ENCODE assay signal across 22 mouse cellular contexts in genomic region chr7:19211041-19211675, GRCm38 (mm10). TPM values are rescaled to one million over a fixed set of nuclear protein-coding genes. Genes with fewer than 3 reads are reported as not detected.
DNase-seq lines count a peak whose midpoint lies in the region; ATAC-seq and TF ChIP-seq lines count a peak whose summit lies in the region.
"Had no signal": no experiment of that assay in that cellular context is flagged by ENCODE, and none has a peak within 500 bp of the region (broad histone marks: within the 10 kb centered on the region; RNA-seq: fewer than 3 reads in every experiment).

No protein-coding gene starts in this region.

- no peak for TF ChIP-seq CTCF in small intestine, adult 2 months (IDR thresholded peaks at IDR 0.05; ENCODE audit: extremely low read depth, insufficient read length, insufficient replicate concordance, low read depth, low read length)

- ATAC-seq in kidney, embryonic 16.5 days (ENCODE audit: low FRiP score, low TSS enrichment), result no peak
- ATAC-seq: forebrain, postnatal 0 days; hindbrain, embryonic 16.5 days; intestine, embryonic 16.5 days; Patski had no signal

- no peaks in the 10 kb centered on the region for H3K9me3 ChIP-seq in kidney, embryonic 16.5 days (ENCODE audit: low read length)
- H3K9me3 ChIP-seq: lung, embryonic 15.5 days; stomach, embryonic 15.5 days had no signal

- H3K4me2 ChIP-seq in kidney, embryonic 16.5 days (replicated peaks; ENCODE audit: low read depth, low read length), result no peak overlapping the region

- no peak overlapping the region; the same call in 1 of the 2 replicates for H3K9ac ChIP-seq in kidney, embryonic 16.5 days (replicated peaks; ENCODE audit: low read length)
- H3K9ac ChIP-seq: liver, embryonic 14.5 days; stomach, embryonic 15.5 days had no signal

- intact Hi-C loops in heart, postnatal 14 days (cut with DNase I), result no loop called here

- H3K27ac ChIP-seq in kidney, embryonic 16.5 days (ENCODE audit: low read length), result peak overlapping the region; percentile 55
- 0 out of 2 replicates have a peak overlapping the region, but pooled peaks have one; percentile 8 for H3K27ac ChIP-seq in small intestine, adult 2 months (ENCODE audit: insufficient read depth, low read depth, low read length)
- H3K27ac ChIP-seq: liver, embryonic 14.5 days; lung, embryonic 15.5 days; stomach, embryonic 15.5 days had no signal

- no peaks in the 10 kb centered on the region for H3K36me3 ChIP-seq in kidney, embryonic 16.5 days (ENCODE audit: insufficient read depth, low read length)
- H3K36me3 ChIP-seq in small intestine, adult 2 months (ENCODE audit: control insufficient read depth, insufficient read depth, low read length), result no peaks in the 10 kb centered on the region
- H3K36me3 ChIP-seq: lung, embryonic 15.5 days; stomach, embryonic 15.5 days had no signal

- H3K4me3 ChIP-seq in kidney, embryonic 16.5 days (ENCODE audit: low read length), result no peak overlapping the region
- no peak overlapping the region for H3K4me3 ChIP-seq in small intestine, adult 2 months (ENCODE audit: low read depth, low read length)

- peak; percentile 35 to 62 for DNase-seq in heart, adult 9 months (ENCODE audit: low spot score in 2 of 2)
- DNase-seq in heart, postnatal 14 days, result no peak
- no peak for DNase-seq in kidney, postnatal 10 days
- peak; percentile 65 for DNase-seq in ZHBTc4 (ENCODE audit: low read depth, low spot score)
- no peak for DNase-seq in layer of hippocampus, postnatal 10 days (ENCODE audit: low spot score in 2 of 2)
- DNase-seq: adrenal gland, postnatal 14 days; cerebellum, adult 11-12 months; cerebellum, postnatal 14 days; embryo, embryonic 11 days; forebrain, postnatal 0 days; layer of hippocampus, adult 9-11 months; right cerebral cortex, postnatal 25 days; thymus, adult 2 months had no signal

- peaks cover 26% of the 10 kb centered on the region for H3K4me1 ChIP-seq in kidney, embryonic 16.5 days (ENCODE audit: insufficient read depth, low read length)
- peaks cover 13% of the 10 kb centered on the region for H3K4me1 ChIP-seq in small intestine, adult 2 months (ENCODE audit: control insufficient read depth, insufficient read depth, insufficient read length, low read length)

- TF ChIP-seq POLR2A in small intestine, adult 2 months (IDR thresholded peaks at IDR 0.05; ENCODE audit: low read depth, low read length), result no peak

- 21% methylated on average over 5 of the region's 5 CpGs for WGBS in kidney, embryonic 16.5 days
- WGBS in small intestine, adult 2 months, result 43% methylated on average over 5 of the region's 5 CpGs

- no peaks in the 10 kb centered on the region for H3K27me3 ChIP-seq in kidney, embryonic 16.5 days (ENCODE audit: insufficient read depth, low read length)
- H3K27me3 ChIP-seq in small intestine, adult 2 months (ENCODE audit: control insufficient read depth, insufficient read depth, low read length), result peaks cover 16% of the 10 kb centered on the region
- H3K27me3 ChIP-seq: Patski; stomach, embryonic 15.5 days had no signal

RNA-seq across cellular contexts. Expression of gene Gpr4, which starts 1.2 kb away (rescaled TPM):
- 10 to 100 TPM in 1 of 2 experiments, 1 to 10 TPM in 1; 9.9 to 11.2 TPM for total RNA-seq in heart, postnatal 14 days (2021)
- 4.0 and 4.3 TPM in 2 replicates for polyA plus RNA-seq in kidney, embryonic 16.5 days (2015; fragmentation: Nextera tagmentation; extraction: Ambion mirVana)
- 3.8 and 4.4 TPM in 2 replicates for polyA plus RNA-seq in small intestine, adult 2 months (2012; rRNA removed)
- 1 to 10 TPM; 3.5 to 3.6 TPM for total RNA-seq in layer of hippocampus, postnatal 10 days (2021)

RNA-seq across cellular contexts. Expression of gene Opa3, which starts 17.0 kb away (rescaled TPM):
- total RNA-seq in heart, postnatal 14 days (2021), result 10 to 100 TPM; 54.8 to 58.3 TPM
- 42.9 and 44.6 TPM in 2 replicates for polyA plus RNA-seq in kidney, embryonic 16.5 days (2015; fragmentation: Nextera tagmentation; extraction: Ambion mirVana)
- polyA plus RNA-seq in small intestine, adult 2 months (2012; rRNA removed), result 17.1 and 34.6 TPM in 2 replicates
- total RNA-seq in layer of hippocampus, postnatal 10 days (2021), result 10 to 100 TPM; 36.2 to 37.8 TPM

RNA-seq across cellular contexts. Expression of gene Eml2, which starts 34.9 kb away (rescaled TPM):
- total RNA-seq in heart, postnatal 14 days (2021), result 10 to 100 TPM; 37.9 to 43.0 TPM
- 12.0 and 14.5 TPM in 2 replicates for polyA plus RNA-seq in kidney, embryonic 16.5 days (2015; fragmentation: Nextera tagmentation; extraction: Ambion mirVana)
- 15.8 and 17.2 TPM in 2 replicates for polyA plus RNA-seq in small intestine, adult 2 months (2012; rRNA removed)
- total RNA-seq in layer of hippocampus, postnatal 10 days (2021), result 100 to 1,000 TPM; 183 to 198 TPM

RNA-seq across cellular contexts. Expression of gene Gipr, which starts 45.2 kb away (rescaled TPM):
- total RNA-seq in heart, postnatal 14 days (2021), result under 1 TPM; 0.37 to 0.55 TPM
- 0.37 and 0.60 TPM in 2 replicates for polyA plus RNA-seq in kidney, embryonic 16.5 days (2015; fragmentation: Nextera tagmentation; extraction: Ambion mirVana)
- polyA plus RNA-seq in small intestine, adult 2 months (2012; rRNA removed), result 0.53 and 0.62 TPM in 2 replicates
- 1 to 10 TPM; 3.0 to 4.1 TPM for total RNA-seq in layer of hippocampus, postnatal 10 days (2021)
- polyA plus RNA-seq: limb, embryonic 11.5 days had no signal

Comparison
In these comparisons a context has a peak if more than half of its experiments do, and no peak if none do; other contexts are left out.
1. DNase-seq: peak in heart, adult 9 months (2 of 2) and ZHBTc4 (single experiment); none in heart, postnatal 14 days (0 of 2), kidney, postnatal 10 days (single experiment) and layer of hippocampus, postnatal 10 days (0 of 2).
2. RNA of gene Eml2, which starts 34.9 kb away (total RNA-seq): 183 to 198 TPM in layer of hippocampus, postnatal 10 days; 37.9 to 43.0 TPM in heart, postnatal 14 days; every median in the first group is over 4 times any median in the second.